Mouse (Mus musculus): ENCODE results near the gene Tmem59l. TPM values are rescaled to one million over a fixed set of nuclear protein-coding genes. Genes with fewer than 3 reads are reported as not detected.

Tmem59l gene
- total RNA-seq (2021) (not detected), polyA plus RNA-seq (2012; rRNA removed) (0.21 and 0.53 TPM in 2 replicates)
- long read RNA-seq = 0 reads

- WGBS = 6% methylated on average over 33 of the region's 33 CpGs
- Histone ChIP-seq H3K27ac (no peak within 1 kb of the TSS), H3K4me3 (peak within 1 kb of the TSS; percentile 47), H3K9ac (ENCODE audit: low read depth, low read length) (no peak within 1 kb of the TSS), H3K79me2 (replicated peaks; ENCODE audit: control insufficient read depth, insufficient read depth, low read length) (no peaks in the 10 kb centered on the region), H3K27me3 (ENCODE audit: control insufficient read depth, insufficient read depth, low read length) (peaks cover 17% of the 10 kb centered on the region), H3K36me3 (ENCODE audit: control insufficient read depth, insufficient read depth, low read length) (no peaks in the 10 kb centered on the region), H3K4me1 (ENCODE audit: control insufficient read depth, insufficient read depth, low read length) (peaks cover 6% of the 10 kb centered on the region)
- intact Hi-C loops (cut with DNase I) = no loop called here
- no peak for DNase-seq
- TF ChIP-seq POLR2A (IDR thresholded peaks at IDR 0.05; ENCODE audit: insufficient read depth, low read depth, low read length) = no peak
Observed at GRCm38 (mm10) chr8:70486941-70487520, at the start of gene Tmem59l. Gene Tmem59l, minus strand, starts transcription at chr8:70487358.

- no peak for DNase-seq
- no peak overlapping the region for H3K27ac ChIP-seq
- H3K36me3 ChIP-seq (ENCODE audit: control insufficient read depth, insufficient read depth, low read length) = no peaks in the 10 kb centered on the region; the same call in 1 of the 2 replicates
- 84% methylated on average over 2 of the region's 2 CpGs for WGBS
- no peak overlapping the region for H3K4me3 ChIP-seq
- H3K79me2 ChIP-seq (replicated peaks; ENCODE audit: control insufficient read depth, insufficient read depth, low read length) = peaks cover 3% of the 10 kb centered on the region; the same call in 1 of the 2 replicates
- peaks cover 6% of the 10 kb centered on the region for H3K4me1 ChIP-seq (ENCODE audit: control insufficient read depth, insufficient read depth, low read length)
- H3K27me3 ChIP-seq (ENCODE audit: control insufficient read depth, insufficient read depth, low read length) = no peaks in the 10 kb centered on the region
- TF ChIP-seq POLR2A (IDR thresholded peaks at IDR 0.05; ENCODE audit: insufficient read depth, low read depth, low read length) = no peak
- intact Hi-C loops (cut with DNase I) = no loop called here
- H3K9ac ChIP-seq (ENCODE audit: low read depth, low read length) = no peak overlapping the region
Observed at GRCm38 (mm10) chr8:70535701-70536100, 48.5 kb upstream of the Tmem59l start.

DNA sequence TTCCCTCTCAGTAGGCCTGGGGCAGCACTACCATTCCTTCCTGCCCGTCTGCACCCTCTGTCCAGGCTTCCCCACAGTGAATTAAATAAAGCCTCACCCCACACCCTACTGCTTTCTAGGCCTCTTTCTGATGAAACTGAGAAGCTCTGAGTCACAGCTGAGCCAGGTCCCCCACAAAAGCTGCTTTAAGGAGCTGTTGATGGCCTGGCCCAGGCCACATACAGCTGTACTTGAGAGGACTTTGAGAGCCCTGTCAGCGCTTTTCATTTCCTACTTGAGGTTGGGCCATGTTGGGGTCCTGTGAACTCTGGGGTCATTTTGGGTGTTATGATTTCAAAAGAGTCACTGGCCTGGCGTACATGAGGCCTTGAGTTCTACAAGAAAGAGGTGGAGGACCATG is 48.1 kb upstream of the Tmem59l start:
- Histone ChIP-seq H3K79me2 (replicated peaks; ENCODE audit: control insufficient read depth, insufficient read depth, low read length) (peaks cover 3% of the 10 kb centered on the region; the same call in 1 of the 2 replicates), H3K4me1 (ENCODE audit: control insufficient read depth, insufficient read depth, low read length) (peaks cover 3% of the 10 kb centered on the region), H3K9ac (ENCODE audit: low read depth, low read length) (no peak overlapping the region), H3K36me3 (ENCODE audit: control insufficient read depth, insufficient read depth, low read length) (no peaks in the 10 kb centered on the region), H3K27me3 (ENCODE audit: control insufficient read depth, insufficient read depth, low read length) (no peaks in the 10 kb centered on the region), H3K27ac (no peak overlapping the region), H3K4me3 (no peak overlapping the region)
- no peak for DNase-seq
- no peak for TF ChIP-seq POLR2A (IDR thresholded peaks at IDR 0.05; ENCODE audit: insufficient read depth, low read depth, low read length)
- TF ChIP-seq CTCF (IDR thresholded peaks at IDR 0.05) = no peak
- no peak for TF ChIP-seq EP300 (IDR thresholded peaks at IDR 0.05; ENCODE audit: insufficient read depth, low read depth, low read length)
- WGBS = 88% methylated on average over 3 of the region's 3 CpGs
- intact Hi-C loops (cut with DNase I) = no loop called here

DNA sequence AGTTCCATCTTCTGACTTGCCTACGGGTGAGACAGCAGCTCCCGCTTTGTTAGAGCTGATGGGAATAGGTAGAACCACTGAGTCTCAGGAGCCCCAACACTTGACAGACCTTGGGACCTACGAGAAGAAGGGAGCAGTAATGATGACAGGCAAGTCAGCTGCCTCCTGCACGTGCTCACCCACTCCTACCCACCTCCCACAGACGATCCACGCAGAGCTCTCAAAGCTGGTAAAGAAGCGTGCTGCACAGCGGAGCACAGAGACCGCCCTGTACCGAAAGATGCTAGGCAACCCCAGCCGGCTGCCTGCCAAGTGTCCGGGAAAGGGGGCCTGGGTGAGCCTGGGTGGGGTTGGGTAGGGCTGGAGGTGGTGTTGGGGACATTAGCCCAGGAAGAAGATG is 47.1 kb upstream of the Tmem59l start:
- H3K27ac ChIP-seq = no peak overlapping the region
- H3K36me3 ChIP-seq (ENCODE audit: control insufficient read depth, insufficient read depth, low read length) = no peaks in the 10 kb centered on the region

GRCm38 (mm10) chr8:70530314-70530713 is 43.2 kb upstream of the Tmem59l start:
- DNase-seq = no peak
- Histone ChIP-seq H3K4me3 (no peak overlapping the region), H3K79me2 (replicated peaks; ENCODE audit: control insufficient read depth, insufficient read depth, low read length) (peaks cover 1% of the 10 kb centered on the region; the same call in 1 of the 2 replicates), H3K4me1 (ENCODE audit: control insufficient read depth, insufficient read depth, low read length) (peaks cover 3% of the 10 kb centered on the region; the same call in 1 of the 2 replicates), H3K9ac (ENCODE audit: low read depth, low read length) (no peak overlapping the region), H3K36me3 (ENCODE audit: control insufficient read depth, insufficient read depth, low read length) (no peaks in the 10 kb centered on the region), H3K27ac (no peak overlapping the region), H3K27me3 (ENCODE audit: control insufficient read depth, insufficient read depth, low read length) (no peaks in the 10 kb centered on the region)
- TF ChIP-seq CTCF (IDR thresholded peaks at IDR 0.05) (peak; percentile 9; the same call in 1 of the 2 replicates), POLR2A (IDR thresholded peaks at IDR 0.05; ENCODE audit: insufficient read depth, low read depth, low read length) (no peak)
- 96% methylated on average over 2 of the region's 2 CpGs for WGBS
- intact Hi-C loops (cut with DNase I) = no loop called here

More for the DNA sequence above, 47.1 kb upstream of the Tmem59l start:
- no peaks in the 10 kb centered on the region for H3K27me3 ChIP-seq (ENCODE audit: control insufficient read depth, insufficient read depth, low read length)
- TF ChIP-seq EP300 (IDR thresholded peaks at IDR 0.05; ENCODE audit: insufficient read depth, low read depth, low read length) (no peak), POLR2A (IDR thresholded peaks at IDR 0.05; ENCODE audit: insufficient read depth, low read depth, low read length) (no peak), CTCF (IDR thresholded peaks at IDR 0.05) (no peak)
- H3K79me2 ChIP-seq (replicated peaks; ENCODE audit: control insufficient read depth, insufficient read depth, low read length) = 0 out of 2 replicates have a peak, but pooled peaks cover 1% of the 10 kb centered on the region
- no peak overlapping the region for H3K4me3 ChIP-seq
- DNase-seq = no peak
- WGBS = 93% methylated on average over 12 of the region's 12 CpGs
- H3K4me1 ChIP-seq (ENCODE audit: control insufficient read depth, insufficient read depth, low read length) = 0 out of 2 replicates have a peak, but pooled peaks cover 1% of the 10 kb centered on the region
- no peak overlapping the region for H3K9ac ChIP-seq (ENCODE audit: low read depth, low read length)
- intact Hi-C loops (cut with DNase I) = no loop called here

- TF ChIP-seq EP300 (IDR thresholded peaks at IDR 0.05; ENCODE audit: insufficient read depth, low read depth, low read length) (no peak), POLR2A (IDR thresholded peaks at IDR 0.05; ENCODE audit: insufficient read depth, low read depth, low read length) (no peak), CTCF (IDR thresholded peaks at IDR 0.05) (no peak)
- H3K4me3 ChIP-seq = no peak overlapping the region
- no peaks in the 10 kb centered on the region for H3K36me3 ChIP-seq (ENCODE audit: control insufficient read depth, insufficient read depth, low read length)
- peaks cover 3% of the 10 kb centered on the region; the same call in 1 of the 2 replicates for H3K4me1 ChIP-seq (ENCODE audit: control insufficient read depth, insufficient read depth, low read length)
- no peak overlapping the region for H3K27ac ChIP-seq
- H3K27me3 ChIP-seq (ENCODE audit: control insufficient read depth, insufficient read depth, low read length) = no peaks in the 10 kb centered on the region
- 86% methylated on average over 3 of the region's 3 CpGs for WGBS
- H3K9ac ChIP-seq (ENCODE audit: low read depth, low read length) = no peak overlapping the region
- intact Hi-C loops (cut with DNase I) = loop anchor here (10.0 kb wide), 1 partner anchor 245 kb away; the partner anchor contains the start of gene Pik3r2
- H3K79me2 ChIP-seq (replicated peaks; ENCODE audit: control insufficient read depth, insufficient read depth, low read length) = peaks cover 1% of the 10 kb centered on the region; the same call in 1 of the 2 replicates
- DNase-seq = no peak
Observed at GRCm38 (mm10) chr8:70529741-70530161, 42.6 kb upstream of the Tmem59l start.

Data from heart, adult 2 months (tissue).